ENCODE assay signal across 8 mouse cellular contexts in the genomic region with DNA sequence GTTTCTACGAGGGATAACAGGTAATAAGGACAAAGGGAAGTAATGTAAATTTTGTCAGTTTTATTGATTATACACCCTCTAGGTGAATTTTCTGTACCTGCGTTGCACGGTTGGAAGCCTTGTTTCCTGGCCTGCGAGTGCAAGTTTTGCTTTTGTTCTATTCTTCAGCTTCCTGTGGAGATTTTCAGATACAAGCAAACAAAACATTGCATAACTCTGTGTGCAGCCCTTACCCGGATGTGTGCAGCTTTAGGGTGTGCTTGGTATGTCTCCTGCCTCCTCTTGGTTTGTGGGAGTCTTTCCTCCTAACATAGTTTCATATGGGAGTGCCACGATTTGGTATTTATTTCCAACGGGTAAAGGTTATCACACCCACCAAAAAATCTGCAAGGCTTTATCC. TPM values are rescaled to one million over a fixed set of nuclear protein-coding genes. Genes with fewer than 3 reads are reported as not detected.
A peak's percentile ranks its signal among the peaks of the same experiment; 100 is the strongest.
DNase-seq lines count a peak whose midpoint lies in the region; ATAC-seq lines count a peak whose summit lies in the region.

No protein-coding gene starts in this region.

- peak overlapping the region; percentile 99 for H3K27ac ChIP-seq in heart, embryonic 13.5 days (replicated peaks)
- H3K27ac ChIP-seq in limb, embryonic 11.5 days (replicated peaks; ENCODE audit: low read depth, low read length) = no peak overlapping the region
- H3K27ac ChIP-seq in midbrain, embryonic 12.5 days (replicated peaks) = peak overlapping the region; percentile 97

- H3K9ac ChIP-seq in heart, embryonic 13.5 days = peak overlapping the region; percentile 93
- peak overlapping the region; percentile 85; the same call in 1 of the 2 replicates for H3K9ac ChIP-seq in limb, embryonic 11.5 days (ENCODE audit: low read length)
- H3K9ac ChIP-seq in midbrain, embryonic 12.5 days (replicated peaks) = peak overlapping the region; percentile 75; the same call in 1 of the 2 replicates

- no peaks in the 10 kb centered on the region for H3K36me3 ChIP-seq in heart, embryonic 13.5 days
- no peaks in the 10 kb centered on the region for H3K36me3 ChIP-seq in limb, embryonic 11.5 days (ENCODE audit: control insufficient read depth, insufficient read depth, low read length)
- H3K36me3 ChIP-seq in midbrain, embryonic 12.5 days = no peaks in the 10 kb centered on the region

- peak; percentile 22 to 50 for DNase-seq in left cerebral cortex, adult 8-10 months (ENCODE audit: low spot score in 2 of 2)
- no peak for DNase-seq in left cerebral cortex, postnatal 4 days
- peak; percentile 64 for DNase-seq in adipocyte (ENCODE audit: low spot score)
- no peak for DNase-seq in limb, embryonic 11.5 days (ENCODE audit: low spot score)
- peak; percentile 31 for DNase-seq in yolk sac, embryonic 10.5 days (ENCODE audit: low spot score)
- no peak for DNase-seq in frontal cortex, postnatal 25 days (ENCODE audit: low spot score in 2 of 2)

- WGBS in heart, embryonic 13.5 days = 50% methylated on average over 7 of the region's 7 CpGs
- 53% methylated on average over 7 of the region's 7 CpGs for WGBS in limb, embryonic 11.5 days
- WGBS in midbrain, embryonic 12.5 days = 50% methylated on average over 7 of the region's 7 CpGs

- intact Hi-C loops in left cerebral cortex, postnatal 4 days (cut with DNase I) = no loop called here

- H3K9me3 ChIP-seq in heart, embryonic 13.5 days = no peaks in the 10 kb centered on the region
- no peaks in the 10 kb centered on the region for H3K9me3 ChIP-seq in limb, embryonic 11.5 days (ENCODE audit: control insufficient read depth, low read length)
- no peaks in the 10 kb centered on the region for H3K9me3 ChIP-seq in midbrain, embryonic 12.5 days

- no peak for ATAC-seq in heart, embryonic 13.5 days (ENCODE audit: extremely low read depth, insufficient number of reproducible peaks, low FRiP score, low TSS enrichment)
- ATAC-seq in limb, embryonic 11.5 days (ENCODE audit: insufficient number of reproducible peaks, low FRiP score, low TSS enrichment, low read depth) = no peak
- ATAC-seq in midbrain, embryonic 12.5 days (ENCODE audit: low FRiP score, low read depth) = no peak

- peak overlapping the region; percentile 73 for H3K4me2 ChIP-seq in heart, embryonic 13.5 days
- H3K4me2 ChIP-seq in limb, embryonic 11.5 days (ENCODE audit: low read depth, severe bottlenecking) = peak overlapping the region; percentile 38
- peak overlapping the region; percentile 55 for H3K4me2 ChIP-seq in midbrain, embryonic 12.5 days (replicated peaks)

- peak overlapping the region; percentile 78 for H3K4me3 ChIP-seq in heart, embryonic 13.5 days
- peak overlapping the region; percentile 58; the same call in 1 of the 2 replicates for H3K4me3 ChIP-seq in limb, embryonic 11.5 days (ENCODE audit: low read depth, low read length)
- H3K4me3 ChIP-seq in midbrain, embryonic 12.5 days = peak overlapping the region; percentile 66

- H3K4me1 ChIP-seq in heart, embryonic 13.5 days = peaks cover 17% of the 10 kb centered on the region
- H3K4me1 ChIP-seq in limb, embryonic 11.5 days (ENCODE audit: control insufficient read depth, insufficient read depth, low read length) = no peaks in the 10 kb centered on the region
- H3K4me1 ChIP-seq in midbrain, embryonic 12.5 days = 0 out of 2 replicates have a peak, but pooled peaks cover 3% of the 10 kb centered on the region

- no peaks in the 10 kb centered on the region for H3K27me3 ChIP-seq in heart, embryonic 13.5 days (replicated peaks)
- no peaks in the 10 kb centered on the region for H3K27me3 ChIP-seq in limb, embryonic 11.5 days (ENCODE audit: control insufficient read depth, insufficient read depth, low read length)
- H3K27me3 ChIP-seq in midbrain, embryonic 12.5 days = no peaks in the 10 kb centered on the region

RNA-seq across cellular contexts. Expression of a gene that starts 5.7 kb away (rescaled TPM):
- total RNA-seq in left cerebral cortex, adult 8-10 months (2022) = 10 to 100 TPM; 33.6 to 43.8 (median 38.8) TPM
- 10 to 100 TPM in 1 of 2 experiments, 1 to 10 TPM in 1; 9.8 to 10.4 TPM for total RNA-seq in left cerebral cortex, postnatal 4 days (2021)
- 62.7 and 72.4 TPM in 2 replicates for polyA plus RNA-seq in heart, embryonic 13.5 days (2015; fragmentation: Nextera tagmentation; extraction: Ambion mirVana)
- 144 and 157 TPM in 2 replicates for polyA plus RNA-seq in limb, embryonic 11.5 days (2014; fragmentation: Nextera tagmentation; extraction: Ambion mirVana)
- 20.3 and 24.3 TPM in 2 replicates for polyA plus RNA-seq in midbrain, embryonic 12.5 days (2016; fragmentation: Nextera tagmentation; extraction: Ambion mirVana)

RNA-seq across cellular contexts. Expression of a gene that starts 53.6 kb away (rescaled TPM):
- under 1 TPM in 1 of 4 experiments, not detected in 3; 0.60 TPM for total RNA-seq in left cerebral cortex, adult 8-10 months (2022)
- not detected for total RNA-seq in left cerebral cortex, postnatal 4 days (2021)
- polyA plus RNA-seq in heart, embryonic 13.5 days (2015; fragmentation: Nextera tagmentation; extraction: Ambion mirVana) = not detected in 2 replicates
- not detected in 2 replicates for polyA plus RNA-seq in limb, embryonic 11.5 days (2014; fragmentation: Nextera tagmentation; extraction: Ambion mirVana)
- not detected in 2 replicates for polyA plus RNA-seq in midbrain, embryonic 12.5 days (2016; fragmentation: Nextera tagmentation; extraction: Ambion mirVana)

Comparison
In these comparisons a context has a peak if more than half of its experiments do, and no peak if none do; other contexts are left out.
1. DNase-seq: peak in left cerebral cortex, adult 8-10 months (2 of 2), adipocyte (single experiment) and yolk sac, embryonic 10.5 days (single experiment); none in left cerebral cortex, postnatal 4 days (single experiment), limb, embryonic 11.5 days (single experiment) and frontal cortex, postnatal 25 days (0 of 2).
2. Peak in every context shown above with its lines, with median percentiles within 50 percentile points of each other: H3K4me2 ChIP-seq, H3K4me3 ChIP-seq and H3K9ac ChIP-seq.